Mouse (Mus musculus) frontal cortex, postnatal 36 days (tissue): ENCODE data around the gene Exoc7.
A peak's percentile ranks its signal among the peaks of the same experiment; 100 is the strongest.

ENCODE experiments used
- DNase-seq, 2 experiments: peaks; one replicate each; pipeline ENCODE4 v3.0.0; 2022; ENCODE audit warnings: low spot score in 2 of 2

Exoc7 gene

DNA sequence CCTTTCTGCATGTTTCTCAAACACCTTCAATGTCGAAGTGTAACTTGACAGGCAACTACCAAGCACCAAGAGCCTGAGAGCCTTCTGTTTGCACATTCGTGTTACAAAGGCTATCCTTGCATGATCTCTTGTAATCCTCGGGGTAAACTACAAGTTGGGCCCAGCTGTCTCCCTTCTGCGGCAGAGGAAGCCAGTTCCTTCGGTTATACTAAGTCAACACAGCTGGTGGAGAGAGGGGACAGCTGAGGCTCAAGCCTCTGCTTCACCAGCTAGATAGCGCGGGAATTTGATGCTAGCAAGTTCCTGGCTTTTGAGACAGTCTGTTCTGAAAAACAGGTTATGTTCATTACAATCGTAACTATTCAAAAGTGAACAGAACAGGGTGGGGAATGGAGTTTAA, 5.3 kb upstream of the Exoc7 start:
- DNase-seq, result no peak

DNA sequence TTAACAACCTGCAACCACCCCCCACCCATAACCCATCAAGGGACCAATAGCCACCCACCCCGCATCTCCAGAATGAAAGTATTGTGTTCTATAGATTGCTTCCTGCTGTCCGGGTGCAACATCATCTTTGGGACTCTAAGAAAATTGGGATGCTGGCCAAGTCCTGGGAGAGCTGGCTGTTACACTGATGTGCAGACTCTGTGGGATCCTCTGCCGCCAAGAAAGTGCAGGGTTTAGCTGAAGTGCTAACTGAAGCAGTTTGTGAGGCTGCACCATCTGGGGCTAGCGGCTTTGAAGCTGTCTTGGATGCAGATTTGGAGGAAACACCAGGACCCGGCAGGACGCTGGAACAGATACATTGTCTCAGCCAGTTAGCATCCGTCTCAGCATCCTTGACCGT, 4.1 kb upstream of the Exoc7 start:
- DNase-seq, result peak in 1 of 2 experiments; percentile 40

DNA sequence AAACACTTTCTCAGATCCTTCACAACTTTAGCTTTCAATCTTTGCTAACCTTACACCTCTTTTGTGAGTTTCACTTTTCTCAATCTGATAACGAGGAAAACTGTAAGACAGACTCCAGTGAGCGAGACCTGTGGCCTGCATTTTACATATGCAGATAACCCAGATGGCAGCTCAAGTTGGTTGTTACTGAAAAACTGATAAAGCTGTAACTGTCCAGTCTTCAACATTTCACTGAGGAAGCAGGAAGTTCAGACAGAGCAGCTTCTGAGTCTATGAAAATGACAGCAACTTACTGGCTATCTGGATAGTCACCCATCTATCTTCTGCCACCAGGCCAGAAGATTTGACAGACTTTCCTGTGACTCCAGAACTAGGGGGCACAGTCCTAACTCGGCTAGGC, 2.6 kb upstream of the Exoc7 start:
- no peak for DNase-seq

DNA sequence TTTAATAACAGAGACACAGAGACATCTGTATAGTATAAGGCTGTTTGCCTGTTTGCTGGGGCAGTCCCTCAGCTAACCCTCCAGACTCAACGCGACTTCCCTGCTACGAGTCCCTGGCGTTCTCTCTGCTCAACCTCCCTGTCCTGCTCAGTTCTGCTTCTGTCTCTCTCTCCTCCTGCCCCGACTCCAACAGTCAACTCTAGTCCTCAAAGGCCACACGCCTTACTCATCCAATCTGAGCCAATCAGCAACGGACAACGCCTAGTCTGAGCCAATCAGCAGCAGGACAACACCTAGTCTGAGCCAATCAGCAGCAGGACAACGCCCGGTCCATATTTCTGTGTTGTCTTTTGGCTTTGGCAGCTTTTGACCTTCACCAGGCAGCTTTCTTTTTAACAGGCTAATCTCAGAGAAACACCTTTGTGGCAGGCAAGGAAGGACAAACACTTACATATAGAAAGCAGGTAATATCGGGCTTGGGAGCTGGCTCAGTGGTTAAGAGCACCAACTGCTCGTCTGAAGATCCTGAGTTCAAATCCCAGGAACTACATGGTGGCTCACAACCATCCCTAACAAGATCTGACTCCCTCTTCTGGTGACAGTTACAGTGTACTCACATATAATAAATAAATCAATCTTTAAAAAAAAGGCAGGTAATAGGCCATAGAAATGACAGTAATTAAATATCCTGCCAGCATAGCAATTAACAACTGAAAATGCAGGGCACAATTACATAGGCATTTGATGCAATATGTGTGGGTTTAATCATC, 914 bp upstream of the Exoc7 start:
- no peak for DNase-seq

GRCm38 (mm10) chr11:116306126-116306982, 679 bp downstream of the Exoc7 start:
- peak; percentile 87 to 90 for DNase-seq

GRCm38 (mm10) chr11:116305423-116305822, 1.6 kb downstream of the Exoc7 start:
- DNase-seq, result no peak

DNA sequence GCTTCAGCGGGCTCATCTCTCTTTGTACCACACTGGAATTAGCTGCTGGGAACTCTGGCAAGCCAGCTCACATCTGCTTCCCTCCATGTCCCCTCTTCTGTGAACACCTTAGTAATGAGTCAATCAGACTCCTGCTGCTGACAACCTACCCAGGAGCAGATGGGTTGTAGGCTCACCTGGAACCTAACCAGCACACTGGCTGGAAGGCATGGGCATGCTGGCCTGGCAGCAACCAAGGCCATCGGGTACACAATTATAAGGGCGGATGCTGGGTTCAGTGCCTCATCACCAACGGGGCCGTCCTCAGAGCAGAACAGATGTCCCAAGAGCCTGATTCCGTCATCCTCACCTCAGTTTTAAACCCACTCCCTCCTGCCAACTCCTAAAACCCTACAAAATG, 8.4 kb downstream of the Exoc7 start:
- no peak for DNase-seq

DNA sequence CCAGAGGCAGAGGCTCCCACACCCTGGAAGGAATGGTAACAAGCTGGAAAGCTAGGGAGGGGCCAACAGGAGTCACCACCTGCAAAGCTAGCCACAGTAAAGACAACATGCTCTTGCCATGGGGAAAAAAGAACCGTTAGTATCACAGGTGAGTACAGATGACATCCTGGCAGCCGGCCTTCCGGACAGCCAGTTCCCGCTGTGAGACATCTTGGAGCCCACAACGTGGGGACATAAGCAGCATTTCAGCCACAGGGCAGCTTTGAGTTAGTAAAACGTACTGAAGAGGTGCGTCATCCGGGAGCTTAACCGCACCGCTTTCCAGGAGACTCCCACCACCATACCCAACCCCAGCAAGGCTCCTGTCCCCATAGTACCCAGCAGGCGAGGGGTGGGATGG, 8.8 kb downstream of the Exoc7 start:
- DNase-seq, result no peak

GRCm38 (mm10) chr11:116297017-116297416, 10.0 kb downstream of the Exoc7 start:
- no peak for DNase-seq

GRCm38 (mm10) chr11:116296191-116296734, 10.8 kb downstream of the Exoc7 start:
- no peak for DNase-seq

- DNase-seq, result peak in 1 of 2 experiments; percentile 28
Observed at GRCm38 (mm10) chr11:116294319-116294718, 12.7 kb downstream of the Exoc7 start.

- DNase-seq, result no peak
Observed at GRCm38 (mm10) chr11:116293538-116294137, 13.4 kb downstream of the Exoc7 start.

DNA sequence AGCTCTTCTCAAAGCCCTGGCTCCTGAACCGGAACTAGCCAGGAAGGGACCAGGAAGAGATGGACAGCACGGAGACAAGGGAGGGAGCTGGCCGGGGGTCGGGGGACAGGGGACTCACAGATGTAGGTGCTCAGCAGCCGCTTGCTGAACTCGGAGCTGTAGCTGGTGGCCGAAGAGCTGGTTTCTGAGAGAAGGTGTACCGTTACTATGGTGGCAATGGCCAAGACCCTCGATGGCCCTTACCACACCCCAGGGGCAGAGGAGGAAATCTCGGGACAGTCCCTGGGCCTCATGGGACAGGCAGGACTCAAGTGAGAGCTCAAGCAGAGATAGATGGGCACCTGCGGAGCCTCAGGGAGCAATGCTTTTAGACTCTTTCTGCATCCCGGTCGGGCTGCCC, 14.6 kb downstream of the Exoc7 start:
- DNase-seq, result no peak

- DNase-seq, result no peak
Observed at GRCm38 (mm10) chr11:116290556-116290955, 16.5 kb downstream of the Exoc7 start.

- DNase-seq, result no peak
Observed at GRCm38 (mm10) chr11:116287351-116287750, 19.7 kb downstream of the Exoc7 start.

- DNase-seq, result no peak
Observed at GRCm38 (mm10) chr11:116285770-116286191, 21.3 kb downstream of the Exoc7 start.

DNA sequence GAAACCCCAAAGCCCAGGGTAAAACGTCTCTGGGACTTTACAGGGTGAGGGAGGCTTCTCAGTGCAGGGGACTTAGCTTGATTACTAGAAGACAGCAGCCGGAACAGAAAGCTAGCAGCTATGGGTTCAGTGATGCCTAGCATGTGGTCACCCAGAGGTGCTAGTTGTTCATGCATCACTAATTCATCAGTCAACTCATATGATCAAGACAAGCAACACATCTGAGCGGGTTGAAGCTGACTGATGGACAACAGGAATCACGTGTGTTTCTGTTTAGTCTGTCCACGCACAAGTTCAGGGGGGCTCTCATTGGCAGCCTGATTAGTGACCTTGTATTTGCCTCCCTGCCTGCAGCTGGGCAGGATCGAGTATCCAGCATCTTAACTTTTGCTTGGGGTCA, 23.1 kb downstream of the Exoc7 start:
- DNase-seq, result no peak

- DNase-seq, result no peak
Observed at GRCm38 (mm10) chr11:116282912-116283521, 24.0 kb downstream of the Exoc7 start.

DNA sequence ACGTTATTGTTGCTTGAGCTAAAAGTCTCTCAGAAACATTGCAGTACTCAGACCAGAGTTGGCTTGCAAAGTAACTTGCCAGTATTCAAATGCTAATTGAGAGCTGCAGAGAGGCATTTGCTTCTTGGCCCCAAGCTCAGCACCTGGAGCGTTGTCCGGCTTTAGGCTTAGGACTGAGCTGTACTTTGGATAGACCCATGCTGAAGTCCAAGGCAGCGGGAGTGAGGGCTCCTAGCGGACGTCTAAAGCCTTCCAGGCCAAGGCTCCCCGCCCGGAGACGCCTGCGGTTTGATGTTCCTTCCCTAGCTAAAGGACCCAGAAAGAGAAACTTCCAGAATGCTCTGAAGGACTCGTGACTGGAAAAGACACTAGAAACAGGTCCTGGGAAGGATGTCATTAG, 24.9 kb downstream of the Exoc7 start:
- no peak for DNase-seq

GRCm38 (mm10) chr11:116281671-116282070, 25.4 kb downstream of the Exoc7 start:
- DNase-seq, result no peak

DNA sequence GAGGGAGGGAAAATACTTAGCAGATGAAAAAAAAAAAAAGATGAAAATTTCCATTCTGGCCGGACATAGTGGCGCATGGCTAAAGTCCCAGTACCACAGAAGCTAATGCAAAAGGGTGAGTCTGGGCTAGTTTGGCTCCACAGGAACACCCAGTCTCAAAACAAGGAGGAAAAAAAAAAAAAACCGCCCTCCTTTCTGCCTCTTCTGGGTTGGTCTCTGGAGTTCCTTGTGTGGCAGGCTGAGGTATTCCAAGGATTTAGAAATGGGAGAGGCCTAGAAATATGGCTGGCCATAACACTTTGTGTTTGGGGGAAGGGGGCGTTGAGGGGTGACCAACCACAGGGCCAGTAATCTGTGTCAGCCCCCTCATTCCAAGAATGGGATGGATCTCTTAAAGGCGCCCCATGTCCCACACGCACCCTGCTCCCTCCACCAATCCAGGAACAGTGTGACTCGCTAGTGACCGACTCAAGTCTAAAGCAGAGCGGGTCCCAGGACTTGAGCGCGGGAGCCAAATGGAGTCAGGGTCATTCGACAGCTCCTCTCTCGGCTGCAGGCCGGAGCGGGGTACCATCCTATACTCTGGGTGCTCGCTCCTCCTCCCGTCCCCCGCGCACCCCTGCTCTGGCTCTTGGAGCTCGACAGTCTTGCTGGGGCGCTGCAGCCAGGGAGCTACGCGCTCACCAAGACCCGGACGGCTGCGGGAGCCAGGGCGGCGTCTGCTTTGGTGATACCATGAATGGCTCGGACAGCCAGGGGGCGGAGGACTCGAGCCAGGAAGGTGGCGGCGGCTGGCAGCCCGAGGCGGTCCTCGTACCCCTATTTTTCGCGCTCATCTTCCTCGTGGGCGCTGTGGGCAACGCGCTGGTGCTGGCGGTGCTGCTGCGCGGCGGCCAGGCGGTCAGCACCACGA, 26.0 kb downstream of the Exoc7 start, which contains the start of gene Galr2:
Gene Galr2 (plus strand): TSS at position 189 of the 913 bp plus-strand sequence.
- no peak for DNase-seq
